Mouse (Mus musculus): ENCODE data around the gene Gm45021.

The Gm45021 gene

DNA sequence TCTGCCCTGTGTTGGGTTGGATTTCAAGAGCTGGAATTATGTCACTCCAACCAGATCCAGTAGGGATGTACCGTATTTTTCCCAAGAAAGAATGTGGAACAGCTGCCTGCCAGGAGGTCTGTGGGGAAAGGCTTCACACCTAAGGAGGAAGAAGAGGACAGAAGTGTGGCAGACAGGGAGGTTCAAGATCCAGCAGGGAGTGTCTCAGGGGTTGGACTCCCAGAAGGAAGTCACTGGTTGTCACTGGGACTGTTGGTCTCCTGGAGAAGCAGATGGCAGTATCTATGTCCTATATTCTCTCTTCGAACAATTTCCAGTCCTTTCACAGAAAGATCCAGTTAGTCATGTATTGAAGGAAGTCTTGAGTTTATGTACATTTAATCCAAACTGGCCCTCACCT, 58.2 kb downstream of the Gm45021 start:
- DNase-seq (ENCODE audit: low spot score in 2 of 2) = no peak

DNA sequence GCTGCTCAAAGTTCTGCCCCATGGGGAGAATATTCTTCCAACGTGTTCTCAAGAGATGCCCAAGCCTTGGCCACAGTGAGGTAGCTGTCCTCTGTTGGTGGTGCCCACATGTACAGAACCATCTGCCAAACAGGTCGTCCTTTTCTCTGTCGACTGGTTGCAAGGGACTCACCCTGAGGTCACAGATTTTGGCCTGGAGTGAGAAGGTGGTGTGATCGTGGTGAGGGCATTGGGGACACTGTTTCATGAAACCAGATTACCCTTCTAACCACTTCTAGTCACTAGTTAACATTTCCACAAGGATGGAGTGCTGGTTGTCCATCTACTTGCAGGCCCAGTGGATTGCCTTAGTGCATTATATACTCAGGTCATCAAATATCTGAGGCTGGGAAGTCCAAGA, 59.4 kb downstream of the Gm45021 start:
- no peak for DNase-seq (ENCODE audit: low spot score in 2 of 2)

DNA sequence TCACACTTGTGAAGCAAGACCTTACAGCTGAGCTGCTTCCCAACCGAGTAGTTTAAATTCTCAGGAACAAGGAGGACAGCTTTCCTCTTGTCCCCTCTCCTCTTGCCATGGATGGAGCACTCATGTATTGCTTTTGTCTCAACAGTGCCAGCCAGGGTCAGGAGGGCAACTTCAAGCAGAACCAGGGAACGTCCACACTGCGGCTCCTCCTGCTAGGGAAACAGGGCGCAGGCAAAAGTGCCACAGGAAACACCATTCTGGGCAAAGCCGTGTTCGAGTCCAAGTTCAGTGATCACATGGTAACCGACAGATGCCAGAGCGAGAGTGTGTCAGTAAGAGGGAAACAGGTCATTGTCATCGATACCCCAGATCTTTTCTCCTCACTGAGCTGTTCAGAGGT, 60.6 kb downstream of the Gm45021 start:
- no peak for DNase-seq (ENCODE audit: low spot score in 2 of 2)

DNA sequence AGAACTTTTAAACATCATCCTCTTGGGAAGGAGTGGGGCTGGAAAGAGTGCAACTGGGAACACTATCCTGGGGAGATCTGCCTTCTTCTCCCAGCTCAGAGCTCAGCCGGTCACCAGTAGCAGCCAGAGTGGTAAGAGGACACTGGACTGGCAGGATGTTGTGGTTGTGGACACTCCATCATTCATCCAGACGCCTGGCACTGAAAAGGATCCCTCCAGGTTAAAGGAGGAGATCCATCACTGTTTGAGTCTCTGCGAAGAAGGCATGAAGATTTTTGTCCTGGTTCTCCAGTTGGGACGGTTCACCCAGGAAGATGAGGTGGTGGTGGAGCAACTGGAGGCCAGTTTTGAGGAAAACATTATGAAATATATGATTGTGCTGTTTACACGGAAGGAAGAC, 69.3 kb downstream of the Gm45021 start:
- DNase-seq (ENCODE audit: low spot score in 2 of 2) = no peak

All from right cerebral cortex, adult 2 months (tissue).